Mouse (Mus musculus): ENCODE results near the gene Nnmt. TPM values are rescaled to one million over a fixed set of nuclear protein-coding genes. Genes with fewer than 3 reads are reported as not detected.

The Nnmt gene
- polyA plus RNA-seq, 1 experiment from 2014 or later: 2.8 TPM

DNA sequence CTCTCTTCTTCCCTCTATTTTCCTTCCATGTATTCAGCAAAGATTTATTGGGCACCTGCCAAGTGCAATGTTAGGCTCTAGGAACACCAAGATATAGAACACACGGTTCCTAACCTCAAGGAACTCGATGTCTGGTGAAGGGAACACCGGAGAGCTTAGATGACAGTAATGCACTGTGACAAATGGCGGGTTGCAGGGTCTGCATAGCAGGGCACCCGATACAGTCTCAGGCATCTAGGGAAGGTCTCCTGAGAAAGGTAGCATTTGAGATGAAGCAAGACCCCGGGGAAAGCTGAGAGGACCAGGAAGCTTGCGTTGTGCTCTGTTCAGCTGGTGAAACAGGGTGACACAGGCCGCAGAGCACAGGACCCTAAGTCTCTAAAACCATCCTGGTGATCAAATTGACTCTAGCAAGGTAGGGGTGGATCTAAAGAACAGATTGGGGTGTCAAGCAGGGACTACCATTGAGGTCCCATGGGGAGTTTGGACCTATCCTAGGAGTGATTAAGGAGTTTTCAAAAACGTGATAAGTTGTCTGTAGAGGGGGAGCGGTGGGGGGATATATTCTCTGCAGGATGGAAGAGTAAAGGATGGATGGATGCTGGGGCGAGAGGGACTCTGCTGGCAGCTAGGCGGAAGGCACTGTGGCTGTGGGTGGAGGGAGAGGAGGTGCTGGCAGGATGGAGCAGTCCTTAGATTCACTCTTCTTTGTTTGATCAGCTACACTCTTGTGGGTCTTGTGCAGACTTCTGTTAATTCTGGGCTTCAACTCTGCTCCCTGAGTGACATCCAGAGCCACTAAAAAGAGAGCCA lies 43.5 kb upstream of the Nnmt start:
- ATAC-seq (replicated peaks; ENCODE audit: insufficient number of reproducible peaks, low FRiP score, low TSS enrichment, low read depth) (no peak), DNase-seq (ENCODE audit: low spot score) (no peak)
- peaks cover 3% of the 10 kb centered on the region; the same call in 1 of the 2 replicates for H3K9me3 ChIP-seq (replicated peaks; ENCODE audit: control insufficient read depth, low read length)
- H3K4me2 ChIP-seq (ENCODE audit: low read depth, low read length): peak overlapping the region; percentile 51; the same call in 1 of the 2 replicates
- no peak overlapping the region for H3K27ac ChIP-seq (replicated peaks; ENCODE audit: low read depth, low read length)
- peaks cover 12% of the 10 kb centered on the region for H3K4me1 ChIP-seq (ENCODE audit: control insufficient read depth, insufficient read depth, low read length)
- H3K4me3 ChIP-seq (ENCODE audit: low read depth, low read length): no peak overlapping the region
- no peaks in the 10 kb centered on the region for H3K36me3 ChIP-seq (replicated peaks; ENCODE audit: control insufficient read depth, insufficient read depth, low read depth, low read length)
- no peaks in the 10 kb centered on the region for H3K27me3 ChIP-seq (ENCODE audit: control insufficient read depth, insufficient read depth, low read length)
- WGBS: 33% methylated on average over 12 of the region's 12 CpGs
- H3K9ac ChIP-seq (replicated peaks; ENCODE audit: low read length): no peak overlapping the region

DNA sequence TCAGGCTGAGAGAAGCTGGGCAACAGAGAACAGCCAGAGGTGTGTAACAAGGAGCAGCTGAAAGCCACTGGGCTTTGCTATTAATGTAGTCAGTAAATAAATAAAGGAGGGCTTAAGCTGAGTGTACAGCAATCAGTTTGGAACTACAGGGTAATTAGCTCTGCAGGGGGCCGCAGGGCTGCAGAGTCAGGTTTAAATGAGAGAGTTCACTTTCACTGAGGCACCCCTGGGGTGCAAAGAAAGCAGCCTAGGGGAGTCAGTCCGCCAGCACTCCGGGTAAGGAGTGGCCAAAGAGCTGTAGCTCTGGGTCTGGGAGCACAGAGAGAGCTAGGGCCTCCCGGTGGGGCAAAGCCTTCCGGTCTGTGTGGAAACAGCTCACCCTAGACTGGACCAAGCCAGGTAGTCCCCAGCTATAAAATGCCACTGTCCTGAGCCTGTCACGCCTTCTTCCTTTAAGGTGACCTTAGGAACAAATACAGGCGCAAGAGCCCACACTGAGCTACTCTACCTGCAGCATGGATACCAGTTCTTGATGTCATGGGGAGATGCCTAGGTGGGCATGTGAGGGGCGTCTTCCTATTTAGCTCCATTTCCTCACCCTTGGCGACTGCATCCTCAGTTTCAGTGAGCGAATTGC lies 42.8 kb upstream of the Nnmt start:
- H3K9me3 ChIP-seq (replicated peaks; ENCODE audit: control insufficient read depth, low read length): peaks cover 3% of the 10 kb centered on the region; the same call in 1 of the 2 replicates
- ATAC-seq (replicated peaks; ENCODE audit: insufficient number of reproducible peaks, low FRiP score, low TSS enrichment, low read depth) (no peak), DNase-seq (ENCODE audit: low spot score) (no peak)
- H3K9ac ChIP-seq (replicated peaks; ENCODE audit: low read length): no peak overlapping the region
- H3K27ac ChIP-seq (replicated peaks; ENCODE audit: low read depth, low read length): no peak overlapping the region
- H3K36me3 ChIP-seq (replicated peaks; ENCODE audit: control insufficient read depth, insufficient read depth, low read depth, low read length): no peaks in the 10 kb centered on the region
- H3K27me3 ChIP-seq (ENCODE audit: control insufficient read depth, insufficient read depth, low read length): no peaks in the 10 kb centered on the region
- H3K4me2 ChIP-seq (ENCODE audit: low read depth, low read length): no peak overlapping the region; the same call in 1 of the 2 replicates
- H3K4me3 ChIP-seq (ENCODE audit: low read depth, low read length): no peak overlapping the region
- peaks cover 12% of the 10 kb centered on the region for H3K4me1 ChIP-seq (ENCODE audit: control insufficient read depth, insufficient read depth, low read length)
- 18% methylated on average over 10 of the region's 10 CpGs for WGBS

DNA sequence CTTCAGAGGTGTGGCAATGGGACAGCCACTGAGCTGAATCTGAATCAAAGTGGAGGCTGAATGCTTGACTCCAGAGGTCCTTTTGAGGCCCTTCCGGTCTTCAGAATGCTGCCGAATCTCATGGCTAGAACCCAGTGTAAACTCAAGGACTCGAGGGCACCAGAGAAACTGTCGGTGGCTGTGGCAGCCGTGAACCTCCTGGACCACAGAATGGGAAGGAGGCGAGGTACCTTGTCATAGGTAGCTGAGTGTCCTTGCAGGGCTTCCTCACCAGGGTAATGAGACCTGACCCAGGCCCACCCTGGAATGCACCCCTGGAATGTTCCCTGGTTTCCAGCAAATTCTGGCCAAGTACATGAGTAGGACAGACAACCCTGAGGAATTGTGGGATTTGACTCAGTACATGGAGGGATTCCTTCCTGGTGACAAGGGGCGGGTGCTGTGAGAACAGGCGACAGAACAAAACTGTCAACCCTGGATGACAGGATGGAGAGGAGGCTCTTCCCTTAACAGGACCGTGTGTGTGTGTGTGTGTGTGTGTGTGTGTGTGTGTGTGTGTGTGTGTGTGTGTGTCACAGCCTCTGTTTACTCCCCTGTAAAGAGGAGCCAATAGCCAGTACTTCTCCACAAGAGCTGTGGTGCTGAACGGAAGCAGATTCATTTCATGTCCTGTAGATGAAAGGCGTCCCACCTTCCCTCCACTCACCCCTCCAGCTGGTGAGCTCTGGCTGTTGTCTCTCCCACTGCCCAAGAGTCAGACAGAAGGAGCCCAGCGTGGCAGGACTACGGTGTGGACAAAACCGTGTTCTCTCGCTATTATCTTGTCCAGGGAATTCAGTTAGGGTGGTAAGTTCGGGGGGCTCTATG lies 42.1 kb upstream of the Nnmt start:
- H3K27me3 ChIP-seq (ENCODE audit: control insufficient read depth, insufficient read depth, low read length): no peaks in the 10 kb centered on the region
- no peak overlapping the region for H3K27ac ChIP-seq (replicated peaks; ENCODE audit: low read depth, low read length)
- peaks cover 3% of the 10 kb centered on the region; the same call in 1 of the 2 replicates for H3K9me3 ChIP-seq (replicated peaks; ENCODE audit: control insufficient read depth, low read length)
- peaks cover 12% of the 10 kb centered on the region for H3K4me1 ChIP-seq (ENCODE audit: control insufficient read depth, insufficient read depth, low read length)
- no peak overlapping the region for H3K4me3 ChIP-seq (ENCODE audit: low read depth, low read length)
- ATAC-seq (replicated peaks; ENCODE audit: insufficient number of reproducible peaks, low FRiP score, low TSS enrichment, low read depth) (no peak), DNase-seq (ENCODE audit: low spot score) (no peak)
- no peaks in the 10 kb centered on the region for H3K36me3 ChIP-seq (replicated peaks; ENCODE audit: control insufficient read depth, insufficient read depth, low read depth, low read length)
- no peak overlapping the region for H3K9ac ChIP-seq (replicated peaks; ENCODE audit: low read length)
- no peak overlapping the region for H3K4me2 ChIP-seq (ENCODE audit: low read depth, low read length)
- WGBS: 46% methylated on average over 15 of the region's 16 CpGs

- DNase-seq (ENCODE audit: low spot score) (peak; percentile 92), ATAC-seq (replicated peaks; ENCODE audit: insufficient number of reproducible peaks, low FRiP score, low TSS enrichment, low read depth) (no peak)
- 23% methylated on average over 4 of the region's 4 CpGs for WGBS
- Histone ChIP-seq H3K9me3 (replicated peaks; ENCODE audit: control insufficient read depth, low read length) (peaks cover 3% of the 10 kb centered on the region; the same call in 1 of the 2 replicates), H3K4me1 (ENCODE audit: control insufficient read depth, insufficient read depth, low read length) (peaks cover 12% of the 10 kb centered on the region), H3K4me3 (ENCODE audit: low read depth, low read length) (no peak overlapping the region), H3K9ac (replicated peaks; ENCODE audit: low read length) (no peak overlapping the region), H3K27me3 (ENCODE audit: control insufficient read depth, insufficient read depth, low read length) (no peaks in the 10 kb centered on the region), H3K27ac (replicated peaks; ENCODE audit: low read depth, low read length) (no peak overlapping the region), H3K4me2 (ENCODE audit: low read depth, low read length) (no peak overlapping the region), H3K36me3 (replicated peaks; ENCODE audit: control insufficient read depth, insufficient read depth, low read depth, low read length) (no peaks in the 10 kb centered on the region)
Observed at GRCm38 (mm10) chr9:48646251-48646650, 41.3 kb upstream of the Nnmt start.

DNA sequence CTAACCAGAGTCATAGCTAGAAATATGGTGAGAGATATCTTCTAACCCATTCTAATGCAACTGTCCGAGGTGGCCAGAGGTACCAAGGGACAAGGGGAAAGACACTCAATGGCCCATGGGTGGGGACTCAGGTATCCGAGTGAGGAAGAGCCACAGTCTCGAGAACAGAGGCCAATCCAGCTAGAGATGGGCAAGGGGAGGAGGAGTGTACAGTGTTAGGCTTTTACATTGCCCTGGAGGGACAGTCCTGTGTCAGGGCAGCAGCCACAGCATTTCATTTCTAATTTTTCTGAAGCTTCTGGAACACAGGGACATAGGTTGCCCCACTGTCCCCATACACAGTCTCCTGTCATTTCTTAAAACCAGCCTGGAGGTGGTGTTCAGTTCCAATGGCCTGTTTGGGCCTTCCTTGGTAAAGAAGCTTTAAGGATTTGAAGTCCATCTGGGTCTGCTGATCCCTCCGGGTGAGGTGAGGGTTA lies 40.7 kb upstream of the Nnmt start:
- Histone ChIP-seq H3K9me3 (replicated peaks; ENCODE audit: control insufficient read depth, low read length) (peaks cover 3% of the 10 kb centered on the region; the same call in 1 of the 2 replicates), H3K27ac (replicated peaks; ENCODE audit: low read depth, low read length) (no peak overlapping the region), H3K36me3 (replicated peaks; ENCODE audit: control insufficient read depth, insufficient read depth, low read depth, low read length) (no peaks in the 10 kb centered on the region), H3K9ac (replicated peaks; ENCODE audit: low read length) (no peak overlapping the region), H3K4me1 (ENCODE audit: control insufficient read depth, insufficient read depth, low read length) (peaks cover 12% of the 10 kb centered on the region), H3K4me3 (ENCODE audit: low read depth, low read length) (no peak overlapping the region), H3K27me3 (ENCODE audit: control insufficient read depth, insufficient read depth, low read length) (no peaks in the 10 kb centered on the region), H3K4me2 (ENCODE audit: low read depth, low read length) (no peak overlapping the region)
- ATAC-seq (replicated peaks; ENCODE audit: insufficient number of reproducible peaks, low FRiP score, low TSS enrichment, low read depth): no peak
- WGBS: 61% methylated on average over 4 of the region's 4 CpGs
- no peak for DNase-seq (ENCODE audit: low spot score)

- peak; percentile 68 for DNase-seq (ENCODE audit: low spot score)
- Histone ChIP-seq H3K4me1 (ENCODE audit: control insufficient read depth, insufficient read depth, low read length) (peaks cover 12% of the 10 kb centered on the region), H3K27ac (replicated peaks; ENCODE audit: low read depth, low read length) (no peak overlapping the region), H3K4me3 (ENCODE audit: low read depth, low read length) (no peak overlapping the region), H3K9ac (replicated peaks; ENCODE audit: low read length) (no peak overlapping the region), H3K9me3 (replicated peaks; ENCODE audit: control insufficient read depth, low read length) (peaks cover 3% of the 10 kb centered on the region; the same call in 1 of the 2 replicates), H3K4me2 (ENCODE audit: low read depth, low read length) (no peak overlapping the region), H3K36me3 (replicated peaks; ENCODE audit: control insufficient read depth, insufficient read depth, low read depth, low read length) (no peaks in the 10 kb centered on the region), H3K27me3 (ENCODE audit: control insufficient read depth, insufficient read depth, low read length) (no peaks in the 10 kb centered on the region)
- WGBS: 50% methylated on average over 13 of the region's 13 CpGs
- ATAC-seq (replicated peaks; ENCODE audit: insufficient number of reproducible peaks, low FRiP score, low TSS enrichment, low read depth): no peak
Observed at GRCm38 (mm10) chr9:48644926-48645647, 40.1 kb upstream of the Nnmt start.

- Histone ChIP-seq H3K36me3 (replicated peaks; ENCODE audit: control insufficient read depth, insufficient read depth, low read depth, low read length) (no peaks in the 10 kb centered on the region), H3K9ac (replicated peaks; ENCODE audit: low read length) (no peak overlapping the region), H3K4me2 (ENCODE audit: low read depth, low read length) (no peak overlapping the region), H3K27ac (replicated peaks; ENCODE audit: low read depth, low read length) (no peak overlapping the region), H3K4me1 (ENCODE audit: control insufficient read depth, insufficient read depth, low read length) (peaks cover 10% of the 10 kb centered on the region), H3K27me3 (ENCODE audit: control insufficient read depth, insufficient read depth, low read length) (no peaks in the 10 kb centered on the region), H3K9me3 (replicated peaks; ENCODE audit: control insufficient read depth, low read length) (peaks cover 3% of the 10 kb centered on the region; the same call in 1 of the 2 replicates), H3K4me3 (ENCODE audit: low read depth, low read length) (no peak overlapping the region)
- DNase-seq (ENCODE audit: low spot score) (no peak), ATAC-seq (replicated peaks; ENCODE audit: insufficient number of reproducible peaks, low FRiP score, low TSS enrichment, low read depth) (no peak)
- WGBS: 78% methylated on average over 3 of the region's 3 CpGs
Observed at GRCm38 (mm10) chr9:48644376-48644775, 39.4 kb upstream of the Nnmt start.
